Mouse (Mus musculus) embryo, embryonic 9.5 days (tissue): ENCODE measurements around the gene Sv2c.
A peak's percentile ranks its signal among the peaks of the same experiment; 100 is the strongest.
"Not testable (repeated sequence)": the region's sequence is repeated elsewhere in the genome, so short reads cannot be mapped to it uniquely, and the experiment has no call there.

Experiments used
- DNase-seq: peaks from one replicate; pipeline ENCODE4 v3.0.0-alpha.2; 2017; ENCODE audit errors: extremely low spot score

Gene Sv2c

DNA sequence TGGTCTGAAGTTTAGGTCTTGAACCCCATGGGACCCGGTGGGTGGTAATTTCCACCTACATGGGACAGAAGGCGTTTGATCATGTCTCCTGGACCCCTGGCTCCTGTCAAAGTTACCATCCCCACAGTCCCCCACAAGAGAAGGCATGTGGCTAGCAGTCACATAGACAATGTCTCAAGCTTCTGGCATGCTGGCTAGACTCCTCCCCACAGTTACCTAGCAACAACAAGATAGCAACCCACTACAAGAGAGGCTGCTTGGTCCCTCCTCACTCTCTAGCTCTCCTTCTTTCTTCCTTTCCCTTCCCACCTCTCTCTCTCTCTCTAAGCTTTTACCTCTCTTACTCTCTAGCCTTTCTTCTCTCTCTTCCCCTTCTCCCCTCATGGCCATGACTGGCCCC lies 164.3 kb downstream of the Sv2c start:
- not testable (repeated sequence) for DNase-seq

DNA sequence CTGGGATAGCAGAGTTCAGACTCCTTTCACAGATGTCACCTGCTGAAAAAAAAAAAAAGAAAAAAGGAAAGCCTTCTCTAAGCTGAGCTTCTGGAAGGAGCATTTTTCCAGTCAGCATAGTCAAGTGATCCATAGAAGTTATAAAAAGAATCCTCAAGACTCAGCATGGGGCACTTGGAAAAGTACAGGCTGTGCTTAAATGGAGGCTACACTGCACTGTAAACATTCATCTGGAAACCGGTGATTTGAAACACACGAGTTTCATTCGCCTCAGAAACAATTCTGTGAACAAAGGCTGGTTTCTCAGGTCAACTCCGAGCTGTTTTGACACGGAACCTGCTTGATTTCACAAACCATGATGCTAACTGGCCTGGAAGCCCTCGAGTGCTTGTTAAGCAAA lies 165.6 kb downstream of the Sv2c start:
- DNase-seq, result no peak

DNA sequence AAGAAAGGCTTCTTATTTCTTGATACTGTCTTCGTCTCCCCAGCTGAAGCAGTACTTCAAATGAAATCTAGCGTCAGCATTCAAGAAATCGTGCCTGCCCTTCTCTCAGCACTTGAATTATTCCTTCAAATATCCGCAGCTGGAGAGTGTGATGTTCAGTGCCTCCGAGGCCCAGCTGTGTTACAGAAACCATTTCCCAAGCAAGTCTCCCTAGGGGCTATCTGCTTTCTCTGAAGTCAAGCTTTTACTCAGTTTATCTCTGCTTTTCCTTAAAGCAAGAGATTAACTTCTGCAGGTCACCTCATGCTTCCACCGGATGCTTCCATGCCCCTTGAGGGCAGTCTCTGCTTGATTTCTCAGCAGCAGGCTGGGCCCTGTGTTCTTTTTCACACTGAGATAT lies 166.8 kb downstream of the Sv2c start:
- DNase-seq, result no peak

- no peak for DNase-seq
Observed at GRCm38 (mm10) chr13:95965162-95965561, 167.2 kb downstream of the Sv2c start.

GRCm38 (mm10) chr13:95964226-95964625 lies 168.2 kb downstream of the Sv2c start:
- DNase-seq, result no peak

GRCm38 (mm10) chr13:95963671-95964070 lies 168.7 kb downstream of the Sv2c start:
- DNase-seq, result no peak

GRCm38 (mm10) chr13:95961905-95962304 lies 170.5 kb downstream of the Sv2c start:
- DNase-seq, result no peak

- DNase-seq, result peak; percentile 58
Observed at GRCm38 (mm10) chr13:95961191-95961791, 171.1 kb downstream of the Sv2c start.

- no peak for DNase-seq
Observed at GRCm38 (mm10) chr13:95960477-95961185, 171.7 kb downstream of the Sv2c start.

GRCm38 (mm10) chr13:95959651-95960476 lies 172.5 kb downstream of the Sv2c start:
- DNase-seq, result peak; percentile 83

- no peak for DNase-seq
Observed at GRCm38 (mm10) chr13:95957134-95957533, 175.2 kb downstream of the Sv2c start.

DNA sequence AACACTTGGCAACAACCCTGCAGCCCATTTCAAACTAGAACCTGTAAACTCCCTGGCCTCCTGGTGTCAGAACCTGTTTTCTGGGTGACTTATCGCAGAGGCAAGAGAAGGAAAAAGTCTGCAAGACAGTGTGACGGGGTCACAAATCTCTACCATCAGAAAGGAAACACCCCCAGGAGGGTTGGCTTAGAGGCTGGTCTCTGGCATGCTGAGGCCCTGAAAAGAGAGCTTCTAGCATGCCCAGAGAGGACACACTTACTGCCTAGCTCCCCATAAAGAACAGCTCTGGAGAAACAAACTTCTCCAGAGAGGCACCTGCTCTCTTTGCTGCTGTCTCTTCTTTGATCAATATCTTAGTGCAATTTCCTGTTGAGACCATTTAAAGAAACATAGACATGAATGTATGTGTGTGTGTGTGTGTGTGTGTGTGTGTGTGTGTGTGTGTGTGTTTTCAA lies 176.0 kb downstream of the Sv2c start:
- no peak for DNase-seq

DNA sequence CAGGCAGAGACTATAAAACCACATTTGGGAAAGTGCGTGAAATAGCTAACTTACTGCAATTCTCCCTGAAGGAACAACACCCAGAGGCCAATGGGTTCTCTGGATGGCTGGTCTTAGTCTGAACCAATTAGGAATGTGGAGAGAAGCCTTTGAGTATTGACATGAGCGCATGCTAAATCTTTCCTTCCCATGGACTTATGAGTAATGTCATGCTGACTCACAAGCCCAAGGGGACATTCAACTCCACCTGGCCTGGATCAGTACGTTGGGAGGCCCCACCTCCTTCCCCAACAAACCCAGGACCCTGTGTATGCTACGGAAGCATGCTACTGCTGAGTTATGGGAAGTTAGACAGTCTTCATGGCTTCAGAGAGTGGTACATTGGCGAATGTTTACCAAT lies 177.2 kb downstream of the Sv2c start:
- no peak for DNase-seq

GRCm38 (mm10) chr13:95953636-95954035 lies 178.7 kb downstream of the Sv2c start:
- no peak for DNase-seq

GRCm38 (mm10) chr13:95952263-95952662 lies 180.1 kb downstream of the Sv2c start:
- no peak for DNase-seq

DNA sequence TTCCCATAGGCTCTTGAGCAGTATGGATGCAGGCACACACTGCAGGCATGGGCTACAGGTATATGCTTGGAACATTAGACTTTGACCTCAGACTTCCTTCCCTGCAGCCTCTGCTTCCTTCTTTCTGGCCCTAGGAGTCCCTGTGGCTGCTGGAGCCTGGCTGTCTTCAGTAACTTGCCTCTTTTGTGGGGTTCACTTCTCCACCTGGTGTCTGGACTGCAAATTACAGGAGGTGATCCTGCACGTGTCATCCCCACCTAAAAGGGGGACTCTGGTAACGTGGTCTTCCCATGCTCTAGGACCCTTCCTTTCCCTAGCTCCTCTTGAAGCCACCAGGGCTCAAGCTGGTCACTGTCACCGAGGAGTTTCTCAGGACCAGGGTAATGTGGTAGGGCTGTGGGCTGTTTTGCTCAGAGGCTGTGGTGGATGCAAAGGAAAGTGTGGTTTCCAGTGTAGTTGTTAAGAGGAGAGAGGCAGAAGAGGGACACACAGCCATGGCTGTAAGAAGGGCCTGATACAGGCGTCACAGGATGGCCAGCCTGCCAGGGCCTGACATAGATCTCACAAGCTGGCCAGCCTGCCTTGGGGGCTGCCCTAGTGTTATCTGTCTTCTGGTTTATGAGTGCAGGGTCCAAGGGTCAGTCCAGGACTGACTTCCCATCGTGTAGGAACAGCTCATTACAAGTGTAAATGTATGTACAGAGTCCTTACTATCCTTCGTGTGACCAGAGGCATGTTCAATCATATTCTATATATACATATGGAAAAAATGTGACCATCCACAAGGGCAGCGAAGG lies 181.1 kb downstream of the Sv2c start:
- no peak for DNase-seq

- no peak for DNase-seq
Observed at GRCm38 (mm10) chr13:95950434-95951091, 181.8 kb downstream of the Sv2c start.

- no peak for DNase-seq
Observed at GRCm38 (mm10) chr13:95949356-95949755, 183.0 kb downstream of the Sv2c start.

- no peak for DNase-seq
Observed at GRCm38 (mm10) chr13:95948821-95949220, 183.6 kb downstream of the Sv2c start.

GRCm38 (mm10) chr13:95948394-95948793 lies 184.0 kb downstream of the Sv2c start:
- no peak for DNase-seq

GRCm38 (mm10) chr13:95945937-95946507 lies 186.4 kb downstream of the Sv2c start:
- no peak for DNase-seq
